In genomic region chr16:31943980-31944379, GRCm38 (mm10) we compare ENCODE assay signal across 8 mouse cellular contexts. TPM values are rescaled to one million over a fixed set of nuclear protein-coding genes. Genes with fewer than 3 reads are reported as not detected.
DNase-seq lines count a peak whose midpoint lies in the region; ATAC-seq and TF ChIP-seq lines count a peak whose summit lies in the region.

No protein-coding gene starts in this region.

- DNase-seq in 3T3-L1 (ENCODE audit: low read depth, low spot score) (peak; percentile 70), adipocyte (ENCODE audit: low spot score) (peak; percentile 41)
- DNase-seq in gastrocnemius, postnatal 14 days, result peak; percentile 80
- peak; percentile 44 for DNase-seq in kidney, adult 11 months
- DNase-seq in liver, adult 2 months (ENCODE audit: extremely low read depth, low read depth, low spot score), result peak; percentile 38
- peak; percentile 85 for DNase-seq in stomach, postnatal 0 days (ENCODE audit: low spot score)

- no peak overlapping the region for H3K9ac ChIP-seq in liver, adult 2 months (ENCODE audit: low read depth, low read length)
- peak overlapping the region; percentile 42; the same call in 1 of the 2 replicates for H3K9ac ChIP-seq in neural tube, embryonic 12.5 days
- H3K9ac ChIP-seq in stomach, postnatal 0 days (ENCODE audit: low read length), result 0 out of 2 replicates have a peak overlapping the region, but pooled peaks have one; percentile 50

- H3K4me3 ChIP-seq in liver, adult 2 months (ENCODE audit: insufficient read depth, low read depth, low read length), result no peak overlapping the region
- 0 out of 2 replicates have a peak overlapping the region, but pooled peaks have one; percentile 3 for H3K4me3 ChIP-seq in neural tube, embryonic 12.5 days
- H3K4me3 ChIP-seq in stomach, postnatal 0 days (ENCODE audit: low read depth, low read length), result no peak overlapping the region

- peak overlapping the region; percentile 12; the same call in 1 of the 2 replicates for H3K4me2 ChIP-seq in neural tube, embryonic 12.5 days (replicated peaks)
- no peak overlapping the region for H3K4me2 ChIP-seq in stomach, postnatal 0 days (replicated peaks; ENCODE audit: low read depth)

- intact Hi-C loops in gastrocnemius, postnatal 14 days (cut with DNase I; ENCODE audit: low total_unique reads), result no loop called here

- TF ChIP-seq POLR2A in liver, adult 2 months (IDR thresholded peaks at IDR 0.05; ENCODE audit: extremely low read depth, insufficient read depth, low read length), result no peak

- H3K79me2 ChIP-seq in liver, adult 2 months (ENCODE audit: control insufficient read depth, insufficient read depth, low read length), result peaks cover 15% of the 10 kb centered on the region; the same call in 1 of the 2 replicates

- H3K27me3 ChIP-seq in liver, adult 2 months (ENCODE audit: control insufficient read depth, insufficient read depth, low read length), result no peaks in the 10 kb centered on the region
- no peaks in the 10 kb centered on the region for H3K27me3 ChIP-seq in neural tube, embryonic 12.5 days (replicated peaks)
- no peaks in the 10 kb centered on the region for H3K27me3 ChIP-seq in stomach, postnatal 0 days (ENCODE audit: control insufficient read depth, insufficient read depth, low read length)

- no peak for TF ChIP-seq EP300 in stomach, postnatal 0 days (optimal IDR thresholded peaks at IDR 0.05)

- no peaks in the 10 kb centered on the region for H3K36me3 ChIP-seq in liver, adult 2 months (ENCODE audit: control insufficient read depth, insufficient read depth, low read length)
- H3K36me3 ChIP-seq in neural tube, embryonic 12.5 days, result no peaks in the 10 kb centered on the region; the same call in 1 of the 2 replicates
- H3K36me3 ChIP-seq in stomach, postnatal 0 days (ENCODE audit: control insufficient read depth, insufficient read depth, low read length), result no peaks in the 10 kb centered on the region

- peaks cover 8% of the 10 kb centered on the region for H3K4me1 ChIP-seq in liver, adult 2 months (ENCODE audit: control insufficient read depth, insufficient read depth, low read length)
- H3K4me1 ChIP-seq in neural tube, embryonic 12.5 days, result peaks cover 23% of the 10 kb centered on the region
- H3K4me1 ChIP-seq in stomach, postnatal 0 days (replicated peaks; ENCODE audit: control insufficient read depth, insufficient read depth), result no peaks in the 10 kb centered on the region; the same call in 1 of the 2 replicates

- peak; percentile 71 for ATAC-seq in common myeloid progenitor, adult 5-6 weeks (replicated peaks; ENCODE audit: low read depth, poor library complexity, severe bottlenecking)
- 0 out of 2 replicates have a peak, but pooled peaks have one; percentile 11 for ATAC-seq in neural tube, embryonic 12.5 days (ENCODE audit: low FRiP score, low read depth)
- ATAC-seq in stomach, postnatal 0 days (ENCODE audit: low FRiP score, low TSS enrichment), result peak; percentile 51; the same call in 1 of the 2 replicates

- no peak overlapping the region for H3K27ac ChIP-seq in liver, adult 2 months (replicated peaks; ENCODE audit: insufficient read depth, low read depth, low read length)
- H3K27ac ChIP-seq in neural tube, embryonic 12.5 days, result no peak overlapping the region
- no peak overlapping the region for H3K27ac ChIP-seq in stomach, postnatal 0 days (replicated peaks)

- WGBS in liver, adult 2 months, result 1% methylated on average over 10 of the region's 10 CpGs
- WGBS in neural tube, embryonic 12.5 days, result 2% methylated on average over 10 of the region's 10 CpGs
- 5% methylated on average over 10 of the region's 10 CpGs for WGBS in stomach, postnatal 0 days

- no peaks in the 10 kb centered on the region for H3K9me3 ChIP-seq in neural tube, embryonic 12.5 days
- no peaks in the 10 kb centered on the region for H3K9me3 ChIP-seq in stomach, postnatal 0 days (ENCODE audit: control insufficient read depth, low read length)

- TF ChIP-seq CTCF in liver, adult 2 months (IDR thresholded peaks at IDR 0.05; ENCODE audit: low read depth, low read length), result peak; percentile 88
- peak; percentile 84 for TF ChIP-seq CTCF in stomach, postnatal 0 days (IDR thresholded peaks at IDR 0.05; ENCODE audit: low read depth)

RNA-seq across cellular contexts. Expression of gene 0610012G03Rik, which starts 4.3 kb away (rescaled TPM):
- 13.5 and 14.6 TPM in 2 replicates for total RNA-seq in common myeloid progenitor, adult 5-6 weeks (2017)
- 10 to 100 TPM; 43.1 to 43.3 TPM for total RNA-seq in gastrocnemius, postnatal 14 days (2021)
- total RNA-seq in liver, adult 2 months (2014; rRNA removed), result 25.3 and 34.6 TPM in 2 replicates
- 61.1 and 63.2 TPM in 2 replicates for polyA plus RNA-seq in liver, adult 2 months (2012; rRNA removed)
- polyA plus RNA-seq in neural tube, embryonic 12.5 days (2016; fragmentation: Nextera tagmentation; extraction: Ambion mirVana), result 80.5 and 85.5 TPM in 2 replicates
- polyA plus RNA-seq in stomach, postnatal 0 days (2015; fragmentation: Nextera tagmentation; extraction: Ambion mirVana), result 109 and 112 TPM in 2 replicates

RNA-seq across cellular contexts. Expression of gene Ncbp2, which starts 4.3 kb away (rescaled TPM):
- 40.9 and 46.7 TPM in 2 replicates for total RNA-seq in common myeloid progenitor, adult 5-6 weeks (2017)
- 10 to 100 TPM; 16.3 to 20.6 TPM for total RNA-seq in gastrocnemius, postnatal 14 days (2021)
- total RNA-seq in liver, adult 2 months (2014; rRNA removed), result 8.4 and 10.5 TPM in 2 replicates
- polyA plus RNA-seq in liver, adult 2 months (2012; rRNA removed), result 6.9 and 8.4 TPM in 2 replicates
- 118 and 124 TPM in 2 replicates for polyA plus RNA-seq in neural tube, embryonic 12.5 days (2016; fragmentation: Nextera tagmentation; extraction: Ambion mirVana)
- polyA plus RNA-seq in stomach, postnatal 0 days (2015; fragmentation: Nextera tagmentation; extraction: Ambion mirVana), result 50.9 and 52.3 TPM in 2 replicates

RNA-seq across cellular contexts. Expression of gene Pigz, which starts 10.3 kb away (rescaled TPM):
- not detected in 2 replicates for total RNA-seq in common myeloid progenitor, adult 5-6 weeks (2017)
- total RNA-seq in gastrocnemius, postnatal 14 days (2021), result 1 to 10 TPM; 1.8 to 4.7 TPM
- 0.18 and 0.47 TPM in 2 replicates for total RNA-seq in liver, adult 2 months (2014; rRNA removed)
- polyA plus RNA-seq in liver, adult 2 months (2012; rRNA removed), result 0.15 and 0.33 TPM in 2 replicates
- 2.8 and 4.0 TPM in 2 replicates for polyA plus RNA-seq in neural tube, embryonic 12.5 days (2016; fragmentation: Nextera tagmentation; extraction: Ambion mirVana)
- 1.4 and 1.7 TPM in 2 replicates for polyA plus RNA-seq in stomach, postnatal 0 days (2015; fragmentation: Nextera tagmentation; extraction: Ambion mirVana)

RNA-seq across cellular contexts. Expression of gene Senp5, which starts 59.1 kb away (rescaled TPM):
- 11.8 and 26.7 TPM in 2 replicates for total RNA-seq in common myeloid progenitor, adult 5-6 weeks (2017)
- total RNA-seq in gastrocnemius, postnatal 14 days (2021), result 10 to 100 TPM; 11.0 to 11.3 TPM
- total RNA-seq in liver, adult 2 months (2014; rRNA removed), result 10.8 and 12.8 TPM in 2 replicates
- polyA plus RNA-seq in liver, adult 2 months (2012; rRNA removed), result 3.6 and 3.7 TPM in 2 replicates
- 23.2 and 25.6 TPM in 2 replicates for polyA plus RNA-seq in neural tube, embryonic 12.5 days (2016; fragmentation: Nextera tagmentation; extraction: Ambion mirVana)
- polyA plus RNA-seq in stomach, postnatal 0 days (2015; fragmentation: Nextera tagmentation; extraction: Ambion mirVana), result 5.4 and 5.7 TPM in 2 replicates

Comparison
In these comparisons a context has a peak if more than half of its experiments do, and no peak if none do; other contexts are left out.
1. ATAC-seq: peak in every context shown above with its lines; median percentile 71 in common myeloid progenitor, adult 5-6 weeks; 51 in stomach, postnatal 0 days; 11 in neural tube, embryonic 12.5 days.